Mouse (Mus musculus): ENCODE results near the gene Fgd5.

Gene Fgd5

DNA sequence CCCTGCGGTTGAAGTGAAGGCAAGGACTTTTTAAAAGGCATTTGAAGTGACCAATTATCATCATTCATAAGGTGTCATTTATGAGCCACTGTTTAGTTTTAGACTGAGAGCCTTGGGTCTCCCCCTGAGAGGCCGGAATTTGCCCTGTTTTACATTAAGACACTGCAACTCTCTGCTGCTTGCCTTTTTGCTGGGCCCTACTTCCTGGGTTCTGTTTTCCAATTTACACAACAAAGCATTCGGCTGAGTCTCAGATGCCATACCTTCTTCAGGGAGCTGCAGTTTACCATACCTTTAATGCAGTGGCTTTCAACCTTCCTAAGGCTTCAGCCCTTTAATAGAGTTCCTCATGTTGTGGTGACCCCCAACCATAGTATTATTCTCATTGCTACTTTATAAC is 26.1 kb downstream of the Fgd5 start:
- no peak for DNase-seq (ENCODE audit: low read depth, low spot score)

- no peak for DNase-seq (ENCODE audit: low read depth, low spot score)
These were observed 32.2 kb downstream of the Fgd5 start for GRCm38 (mm10) chr6:92010895-92011294.

- no peak for DNase-seq (ENCODE audit: low read depth, low spot score)
These were observed 33.7 kb downstream of the Fgd5 start for GRCm38 (mm10) chr6:92012413-92012812.

- DNase-seq (ENCODE audit: low read depth, low spot score), result no peak
These were observed 34.4 kb downstream of the Fgd5 start for GRCm38 (mm10) chr6:92013035-92013434.

DNA sequence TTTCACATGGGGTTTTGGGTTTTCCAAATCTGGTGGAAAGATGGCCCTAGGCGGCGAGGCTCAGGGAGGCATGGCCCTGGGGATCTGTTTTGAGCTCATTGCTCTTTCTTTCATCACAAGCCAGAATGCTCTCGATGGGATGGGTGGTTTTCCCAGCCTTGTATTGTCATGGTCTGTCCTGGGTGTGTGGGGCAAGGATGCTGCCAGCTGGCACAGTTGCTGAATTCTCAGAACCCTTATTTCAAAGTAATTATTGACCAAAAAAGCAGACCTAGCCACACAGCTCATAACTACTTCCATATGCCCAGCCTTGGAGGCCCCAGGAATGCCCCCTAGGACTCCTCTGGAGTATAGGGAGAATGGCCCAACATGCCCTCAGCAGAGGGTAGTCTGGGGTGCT is 34.9 kb downstream of the Fgd5 start:
- DNase-seq (ENCODE audit: low read depth, low spot score), result no peak

- DNase-seq (ENCODE audit: low read depth, low spot score), result no peak
These were observed 36.3 kb downstream of the Fgd5 start for GRCm38 (mm10) chr6:92014936-92015335.

- DNase-seq (ENCODE audit: low read depth, low spot score), result no peak
These were observed 37.2 kb downstream of the Fgd5 start for GRCm38 (mm10) chr6:92015848-92016247.

DNA sequence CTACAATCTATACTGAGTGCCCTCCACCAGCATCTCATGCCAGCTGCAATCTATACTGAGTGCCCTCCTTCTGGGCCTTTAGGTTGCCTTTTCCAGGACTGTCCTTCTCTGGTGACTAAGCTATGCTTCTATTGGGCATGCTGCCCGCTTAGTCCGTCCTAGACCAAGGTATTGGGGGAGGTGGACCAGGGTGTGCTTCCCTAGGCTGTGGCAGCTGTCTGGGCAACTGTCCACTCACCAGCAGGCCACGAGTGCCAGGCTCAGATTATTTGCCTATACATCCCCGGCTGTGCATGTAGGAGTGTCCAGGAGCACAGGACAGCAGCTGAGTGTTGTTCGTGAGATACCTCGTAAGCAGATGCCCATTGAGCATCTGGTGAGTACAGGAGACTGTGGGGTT is 38.1 kb downstream of the Fgd5 start:
- no peak for DNase-seq (ENCODE audit: low read depth, low spot score)

DNA sequence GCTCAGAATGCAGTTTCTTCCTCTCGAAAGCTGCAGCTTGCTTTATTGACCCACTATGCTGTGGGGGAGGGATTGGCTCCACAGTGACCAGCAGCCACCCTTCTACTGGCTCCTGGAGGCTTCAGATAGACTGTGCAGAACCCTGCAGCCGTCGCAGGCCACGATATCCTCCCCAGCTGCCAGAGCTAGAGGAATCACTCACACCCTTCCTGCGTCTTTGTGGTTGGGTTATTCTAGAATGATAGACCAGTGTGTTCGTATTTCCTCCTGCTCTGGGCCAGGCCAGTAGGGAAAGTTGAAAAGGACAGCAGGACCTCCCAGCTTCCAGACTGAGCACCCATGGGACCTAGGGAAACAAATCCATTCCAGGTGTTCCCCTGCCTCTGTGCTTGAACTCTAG is 39.7 kb downstream of the Fgd5 start:
- no peak for DNase-seq (ENCODE audit: low read depth, low spot score)

DNA sequence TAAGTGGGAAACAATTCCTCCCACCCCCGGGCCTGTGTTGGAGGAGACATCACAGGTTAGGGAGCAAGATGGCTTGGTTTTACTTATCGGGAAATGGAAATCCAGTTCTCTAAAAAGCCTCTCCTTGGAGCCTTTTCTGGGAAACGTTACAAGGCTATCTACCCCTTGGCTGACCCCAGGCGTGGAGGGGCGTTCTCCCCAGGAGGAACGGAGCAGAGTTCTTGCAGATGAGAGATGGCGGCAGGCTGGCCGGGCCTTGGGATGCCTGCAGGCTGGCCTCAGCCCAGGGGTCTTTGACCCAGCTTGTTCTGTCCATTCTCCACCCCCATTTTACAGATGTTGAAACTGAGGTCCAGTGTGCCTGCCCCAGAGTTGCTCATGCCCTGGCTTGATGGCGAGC is 42.4 kb downstream of the Fgd5 start:
- no peak for DNase-seq (ENCODE audit: low read depth, low spot score)

DNA sequence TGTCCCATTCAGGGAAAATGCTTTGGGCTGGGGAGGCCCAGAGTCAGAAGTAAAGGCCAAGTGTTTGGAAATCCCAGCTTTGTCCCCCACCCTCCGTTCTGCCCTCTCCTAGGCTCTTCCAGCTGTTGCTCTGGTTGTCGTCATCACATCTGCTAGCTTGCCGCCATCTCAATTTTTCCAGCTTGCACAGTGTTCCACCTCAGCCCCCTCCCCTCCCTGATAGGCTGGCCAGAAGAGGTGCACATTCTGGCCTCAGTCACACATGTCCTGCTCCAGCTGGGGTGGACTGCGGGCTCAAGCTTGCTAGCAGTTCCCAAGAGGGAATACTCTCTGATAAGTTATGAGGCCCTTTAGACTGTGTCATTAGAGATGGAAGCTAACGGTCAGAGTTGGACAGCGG is 42.8 kb downstream of the Fgd5 start:
- DNase-seq (ENCODE audit: low read depth, low spot score), result no peak

- DNase-seq (ENCODE audit: low read depth, low spot score), result no peak
These were observed 46.6 kb downstream of the Fgd5 start for GRCm38 (mm10) chr6:92025252-92025651.

GRCm38 (mm10) chr6:92027379-92027778 is 48.7 kb downstream of the Fgd5 start:
- DNase-seq (ENCODE audit: low read depth, low spot score), result no peak

DNA sequence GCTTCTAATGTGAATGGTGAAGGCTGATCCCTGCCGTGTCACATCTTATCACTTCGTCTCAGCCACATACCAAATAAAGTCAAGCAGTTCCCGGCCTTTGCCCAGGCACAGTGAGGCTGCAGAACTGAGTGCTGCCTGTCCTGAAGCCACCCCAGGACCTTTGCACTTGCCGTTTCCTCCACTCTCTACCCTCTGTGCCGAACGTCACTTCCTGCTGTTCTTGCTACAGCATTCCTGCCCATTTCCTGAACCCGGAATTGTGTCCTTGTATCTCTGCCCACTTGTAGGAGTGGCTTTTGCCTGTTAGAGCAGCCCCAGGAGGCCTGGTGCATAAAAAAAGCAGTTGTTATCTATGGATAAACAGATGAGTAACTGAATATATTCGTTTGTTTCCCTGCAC is 52.0 kb downstream of the Fgd5 start:
- no peak for DNase-seq (ENCODE audit: low read depth, low spot score)

- DNase-seq (ENCODE audit: low read depth, low spot score), result no peak
These were observed 56.0 kb downstream of the Fgd5 start for GRCm38 (mm10) chr6:92034713-92035112.

DNA sequence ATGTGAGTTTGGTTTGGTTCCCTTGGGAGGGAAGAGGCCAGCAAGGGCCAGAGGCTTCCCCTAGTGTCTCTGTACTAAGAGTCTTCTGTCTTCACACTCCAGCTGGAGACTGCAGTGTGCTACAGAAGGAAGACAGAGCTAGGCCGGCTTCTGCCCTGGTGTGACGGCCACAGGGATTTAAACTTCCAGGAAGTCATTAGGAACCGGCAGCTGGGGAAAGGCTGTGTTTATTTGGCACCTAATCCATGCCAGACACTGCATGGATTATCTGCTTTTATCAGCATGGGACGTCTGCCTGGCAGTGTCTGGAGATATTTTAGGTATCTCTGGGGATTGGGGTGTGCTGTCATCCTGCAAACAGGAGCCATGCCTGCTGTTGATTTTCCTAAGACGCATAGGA is 57.7 kb downstream of the Fgd5 start:
- no peak for DNase-seq (ENCODE audit: low read depth, low spot score)

- no peak for DNase-seq (ENCODE audit: low read depth, low spot score)
These were observed 59.5 kb downstream of the Fgd5 start for GRCm38 (mm10) chr6:92038158-92038557.

DNA sequence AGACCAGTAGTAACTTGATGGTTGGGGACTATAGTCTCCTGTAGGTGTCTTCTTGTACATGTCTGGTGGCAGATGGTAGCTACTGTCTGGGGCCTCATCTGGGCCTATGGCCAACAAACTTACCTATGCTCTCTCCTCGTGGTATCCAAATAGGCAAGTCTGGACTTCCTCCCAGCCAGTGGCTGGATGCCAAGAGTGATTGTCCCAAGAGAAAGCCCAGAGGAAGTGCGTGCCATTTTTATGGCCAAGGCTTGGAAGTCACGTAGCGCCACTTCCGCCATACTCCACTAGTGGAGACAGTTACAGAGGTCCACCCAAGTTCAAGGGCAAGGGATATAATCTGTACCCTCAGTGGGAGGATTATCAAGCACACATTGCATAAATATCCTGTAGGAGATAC is 62.6 kb downstream of the Fgd5 start:
- no peak for DNase-seq (ENCODE audit: low read depth, low spot score)

DNA sequence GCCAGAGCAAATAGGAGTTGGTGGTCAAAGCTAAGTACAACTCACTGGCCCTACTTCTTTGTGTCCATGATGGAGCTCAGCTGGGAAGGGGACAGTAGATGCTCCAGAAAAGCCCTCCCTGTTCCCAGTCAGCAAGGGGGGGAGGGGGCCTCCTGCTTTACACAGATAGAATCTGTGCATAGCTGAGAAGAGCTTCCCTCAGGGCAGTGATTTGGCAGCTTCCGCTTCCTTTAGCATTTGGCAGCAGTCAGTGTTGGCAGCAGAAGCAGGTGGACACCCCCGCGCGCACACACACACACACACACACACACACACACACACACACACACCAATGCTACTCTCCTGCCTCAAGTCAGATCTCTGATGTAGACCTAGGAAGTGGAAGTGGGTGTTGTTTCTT is 63.4 kb downstream of the Fgd5 start:
- no peak for DNase-seq (ENCODE audit: low read depth, low spot score)

DNA sequence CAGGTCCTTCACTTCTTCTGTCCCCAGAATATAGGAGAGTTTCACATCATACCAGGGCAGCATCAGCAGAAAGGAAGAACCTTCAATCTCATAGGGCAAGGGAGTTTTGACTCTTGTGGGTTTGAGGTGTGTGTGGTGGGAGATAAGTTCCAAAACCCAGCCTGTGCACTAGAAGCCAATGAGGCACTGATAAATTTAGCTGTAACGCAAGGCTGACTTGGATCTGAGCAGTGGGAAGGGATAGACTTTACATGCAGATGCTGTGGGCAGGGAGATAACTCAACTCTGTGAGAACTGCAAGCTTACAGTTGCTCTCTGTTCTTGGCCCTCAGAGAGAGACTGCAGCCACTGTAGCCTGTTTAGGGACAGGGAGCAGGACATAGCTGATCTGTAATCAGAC is 64.2 kb downstream of the Fgd5 start:
- DNase-seq (ENCODE audit: low read depth, low spot score), result no peak

DNA sequence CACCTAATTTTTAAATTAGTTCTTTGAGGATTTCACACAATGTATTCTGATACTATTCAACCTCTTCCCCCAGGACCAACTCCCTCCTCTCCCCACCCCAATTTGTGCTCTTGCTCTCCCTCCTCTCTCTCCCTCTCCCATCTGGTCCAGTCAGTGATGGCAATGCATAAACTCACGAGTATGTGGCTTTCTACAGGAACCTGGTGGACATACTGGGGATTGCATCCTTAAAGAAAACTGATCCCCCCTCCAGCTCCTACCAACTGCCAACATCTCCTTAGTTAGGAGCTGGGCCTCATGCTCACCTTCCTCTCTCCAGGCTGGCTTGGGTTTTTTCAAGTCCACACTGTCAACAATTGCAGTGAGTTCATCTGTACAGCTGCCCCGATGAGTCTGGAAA is 79.1 kb downstream of the Fgd5 start:
- no peak for DNase-seq (ENCODE audit: low read depth, low spot score)

DNA sequence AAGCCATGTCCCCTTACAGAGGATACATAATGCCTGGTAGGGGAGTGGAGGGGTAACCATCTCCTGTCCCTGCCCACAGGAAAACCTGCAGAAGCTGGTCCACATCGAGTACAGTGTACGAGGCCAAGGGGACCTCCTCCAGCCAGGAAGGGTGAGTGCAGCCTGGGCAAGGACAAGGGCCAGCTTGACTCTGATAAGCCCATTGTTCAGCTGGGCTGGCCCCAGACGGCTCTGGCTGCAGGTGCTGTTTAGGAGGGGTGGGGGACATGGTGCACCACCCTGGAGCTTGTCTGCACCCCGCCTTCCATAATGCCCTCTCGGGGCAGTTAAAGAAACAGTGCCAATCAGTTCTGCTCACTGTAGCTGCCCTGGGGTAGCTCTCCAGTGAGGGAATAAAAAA is 83.0 kb downstream of the Fgd5 start:
- DNase-seq (ENCODE audit: low read depth, low spot score), result no peak

DNA sequence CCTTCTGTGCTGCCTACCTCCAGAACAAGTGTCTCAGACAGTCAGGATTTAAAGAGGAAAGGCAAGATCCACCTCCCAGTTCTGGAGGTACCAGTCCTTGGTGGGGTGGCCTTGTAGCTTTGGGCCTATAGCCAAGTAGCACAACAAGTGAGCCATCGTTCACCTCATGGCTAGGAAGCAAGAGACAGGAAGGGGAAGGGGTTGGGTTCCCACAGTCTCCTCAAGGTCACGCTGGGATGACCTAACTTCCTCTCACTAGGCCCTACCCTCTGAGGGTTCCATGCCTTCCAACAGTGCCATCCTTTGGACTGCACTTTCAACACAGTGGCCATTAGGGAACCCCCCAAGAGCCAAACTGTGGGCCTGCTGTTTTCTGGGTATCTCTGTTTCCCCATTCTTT is 84.8 kb downstream of the Fgd5 start:
- DNase-seq (ENCODE audit: low read depth, low spot score), result no peak

DNA sequence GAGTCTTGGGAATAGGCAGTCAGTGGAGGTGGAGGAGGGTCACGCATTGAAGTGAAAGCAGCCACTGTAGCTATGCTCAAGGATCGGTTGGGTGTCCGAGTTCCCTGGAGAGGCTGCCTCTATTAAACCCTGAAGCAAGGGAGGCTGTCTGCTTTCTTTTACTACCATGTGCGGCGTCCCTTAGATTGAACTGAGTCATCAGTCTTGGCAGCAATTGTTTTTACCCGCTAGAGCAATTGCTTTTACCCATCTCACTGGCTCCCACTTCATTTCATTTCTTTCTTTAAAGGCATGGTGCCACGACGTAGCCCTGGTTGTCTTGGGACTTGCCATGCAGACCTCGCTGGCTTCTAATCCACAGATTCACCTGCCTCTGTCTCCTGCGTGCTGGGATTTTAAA is 85.4 kb downstream of the Fgd5 start:
- no peak for DNase-seq (ENCODE audit: low read depth, low spot score)

All from brain, embryonic 18.5 days (tissue).